Mouse (Mus musculus) hindbrain, postnatal 0 days (tissue): ENCODE data around the gene Cgnl1. TPM values are rescaled to one million over a fixed set of nuclear protein-coding genes. Genes with fewer than 3 reads are reported as not detected.

Experiments
- ATAC-seq: fragments of 200-750 bp; cut with Nextera tagmentation; 2 replicates; pipeline ENCODE4 v1.8.0; 2017; ENCODE audit warnings: mild to moderate bottlenecking, moderate TSS enrichment, moderate library complexity
- DNase-seq: peaks from one replicate; pipeline ENCODE4 v3.0.0-alpha.2; 2015; ENCODE audit warnings: low spot score
- H3K27ac ChIP-seq: fragments of 300-500 bp; sonication (generic); 2 replicates; pipeline ENCODE4 v1.5.1; 2014; ENCODE audit warnings: mild to moderate bottlenecking
- H3K27me3 ChIP-seq: fragments of 300-500 bp; sonication (generic); 2 replicates; pipeline ENCODE4 v1.6.1; 2014; ENCODE audit warnings: low read length, mixed read lengths; ENCODE audit not compliant: insufficient read depth
- H3K36me3 ChIP-seq: fragments of 300-500 bp; sonication (generic); 2 replicates; pipeline ENCODE4 v1.6.1; 2014; ENCODE audit warnings: low read length, mixed read lengths; ENCODE audit not compliant: insufficient read depth
- H3K4me1 ChIP-seq: fragments of 300-500 bp; sonication (generic); 2 replicates; pipeline ENCODE4 v1.6.1; 2014; ENCODE audit warnings: antibody characterized with exemption, low read length, mixed read lengths; ENCODE audit not compliant: insufficient read depth
- H3K4me2 ChIP-seq: fragments of 300-500 bp; sonication (generic); 2 replicates; pipeline ENCODE4 v1.6.1; 2014; ENCODE audit warnings: low read depth, mild to moderate bottlenecking, low read length, moderate library complexity, mixed read lengths
- H3K4me3 ChIP-seq: fragments of 300-500 bp; sonication (generic); 2 replicates; pipeline ENCODE4 v1.5.1; 2014; ENCODE audit warnings: low read length
- H3K9ac ChIP-seq: fragments of 300-500 bp; sonication (generic); replicated peaks from 2 replicates; pipeline ENCODE4 v1.6.1; 2014; ENCODE audit warnings: mild to moderate bottlenecking, low read length, moderate library complexity, mixed read lengths
- H3K9me3 ChIP-seq: fragments of 300-500 bp; sonication (generic); 2 replicates; pipeline ENCODE4 v1.6.1; 2016; ENCODE audit warnings: low read length, mixed read lengths
- CTCF ChIP-seq: IDR thresholded peaks from 2 replicates; pipeline ENCODE4 v1.5.1; 2016; ENCODE audit warnings: antibody characterized with exemption, control low read depth, low read depth
- WGBS: fragments of 180-500 bp; shearing (Covaris S2); extraction: QIAGEN DNeasy Blood & Tissue Kit; methylation state at CpG from one replicate; pipeline ENCODE4 v1.1.7; 2014; 5-methylcytosine and 5-hydroxymethylcytosine counted together
- polyA plus RNA-seq: library from polyadenylated mRNA; unstranded; fragments of >200 nt; fragmentation: Nextera tagmentation; extraction: Ambion mirVana; gene quantifications from 2 replicates; pipeline ENCODE4 v1.2.1, GENCODE M21; 2015
- total RNA-seq: library from RNA; depleted of rRNA; stranded (reverse); fragments of >200 nt; gene quantifications from 2 replicates; pipeline ENCODE4 v1.2.3, GENCODE M21; 2014

Cgnl1 gene
- total and polyA plus RNA-seq, 2 experiments from 2014 or later = 7.2 to 7.6 TPM

DNA sequence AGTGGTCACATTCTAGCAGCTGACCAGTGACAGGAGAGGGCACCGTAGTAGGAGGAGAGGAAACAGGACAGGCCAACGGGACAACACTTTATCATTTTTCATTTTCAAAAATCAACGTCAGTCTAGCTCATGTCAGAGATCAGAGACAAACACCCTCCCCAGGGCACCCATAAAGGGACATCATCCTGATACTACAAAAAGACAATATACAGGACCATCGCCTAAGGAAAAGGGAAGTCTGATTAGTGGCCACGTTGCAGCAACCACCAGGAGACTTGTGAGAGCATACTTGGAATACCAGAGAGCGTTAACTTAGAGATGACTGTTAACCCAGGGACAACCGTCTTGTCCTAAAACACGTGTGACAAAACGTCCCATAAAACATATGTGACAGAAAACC, 1.7 kb downstream of the Cgnl1 start:
- Histone ChIP-seq H3K4me2 (peak overlapping the region; percentile 83), H3K9me3 (no peaks in the 10 kb centered on the region), H3K4me3 (no peak overlapping the region), H3K27me3 (peaks cover 4% of the 10 kb centered on the region; the same call in 1 of the 2 replicates), H3K27ac (no peak overlapping the region), H3K4me1 (0 out of 2 replicates have a peak, but pooled peaks cover 3% of the 10 kb centered on the region), H3K36me3 (no peaks in the 10 kb centered on the region), H3K9ac (no peak overlapping the region)
- WGBS = 36% methylated on average over 9 of the region's 9 CpGs
- no peak for DNase-seq
- no peak for TF ChIP-seq CTCF
- no peak for ATAC-seq

DNA sequence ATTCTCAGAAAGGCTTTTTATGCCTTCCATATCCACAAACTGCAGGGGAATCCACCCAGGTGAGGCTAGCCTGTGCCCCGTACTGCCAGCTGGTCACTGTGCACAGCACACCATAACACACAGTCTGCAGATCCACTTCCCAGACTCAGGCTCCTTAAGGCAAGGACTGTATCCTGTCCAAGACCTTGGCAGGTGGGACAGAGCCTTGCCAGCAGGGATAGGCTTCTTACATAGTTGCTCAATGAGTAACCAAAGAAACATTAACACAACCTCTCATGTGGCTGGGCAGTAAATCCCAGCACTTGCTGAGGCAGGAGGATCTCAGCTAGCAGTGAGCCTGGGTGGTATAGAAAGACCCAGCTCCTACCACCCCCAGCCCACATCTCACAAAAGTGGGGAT, 3.3 kb downstream of the Cgnl1 start:
- no peaks in the 10 kb centered on the region for H3K9me3 ChIP-seq
- ATAC-seq (no peak), DNase-seq (no peak)
- no peak for TF ChIP-seq CTCF
- H3K4me2 ChIP-seq = no peak overlapping the region
- 88% methylated on average over 1 of the region's 1 CpGs for WGBS
- no peak overlapping the region for H3K4me3 ChIP-seq
- H3K27ac ChIP-seq = no peak overlapping the region
- peaks cover 4% of the 10 kb centered on the region; the same call in 1 of the 2 replicates for H3K27me3 ChIP-seq
- no peaks in the 10 kb centered on the region for H3K36me3 ChIP-seq
- no peak overlapping the region for H3K9ac ChIP-seq
- 0 out of 2 replicates have a peak, but pooled peaks cover 3% of the 10 kb centered on the region for H3K4me1 ChIP-seq

DNA sequence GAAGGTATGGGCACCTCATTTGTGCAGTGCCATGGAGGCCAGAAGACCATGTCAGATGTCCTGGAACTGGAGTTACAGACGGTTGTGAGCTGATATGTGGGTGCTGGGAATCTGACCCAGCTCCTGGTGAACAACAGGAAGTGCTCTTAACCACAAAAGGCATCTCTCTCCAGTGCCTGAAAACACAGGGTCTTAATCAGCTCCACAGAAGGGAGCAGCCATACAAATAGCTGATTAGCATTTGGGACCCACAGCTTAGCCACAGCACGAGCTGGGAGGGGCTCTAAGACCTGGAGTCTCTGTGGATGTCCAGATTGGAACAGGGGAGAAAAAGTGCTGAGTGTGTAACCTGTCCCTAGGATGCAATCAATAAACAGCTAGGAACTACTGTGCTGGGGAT, 4.5 kb downstream of the Cgnl1 start:
- 0 out of 2 replicates have a peak, but pooled peaks cover 3% of the 10 kb centered on the region for H3K4me1 ChIP-seq
- H3K27ac ChIP-seq = no peak overlapping the region
- H3K9me3 ChIP-seq = no peaks in the 10 kb centered on the region
- peaks cover 4% of the 10 kb centered on the region; the same call in 1 of the 2 replicates for H3K27me3 ChIP-seq
- no peak overlapping the region for H3K4me2 ChIP-seq
- 33% methylated on average over 2 of the region's 2 CpGs for WGBS
- TF ChIP-seq CTCF = no peak
- DNase-seq = no peak
- H3K4me3 ChIP-seq = no peak overlapping the region
- no peak overlapping the region for H3K9ac ChIP-seq
- no peak for ATAC-seq
- H3K36me3 ChIP-seq = no peaks in the 10 kb centered on the region

DNA sequence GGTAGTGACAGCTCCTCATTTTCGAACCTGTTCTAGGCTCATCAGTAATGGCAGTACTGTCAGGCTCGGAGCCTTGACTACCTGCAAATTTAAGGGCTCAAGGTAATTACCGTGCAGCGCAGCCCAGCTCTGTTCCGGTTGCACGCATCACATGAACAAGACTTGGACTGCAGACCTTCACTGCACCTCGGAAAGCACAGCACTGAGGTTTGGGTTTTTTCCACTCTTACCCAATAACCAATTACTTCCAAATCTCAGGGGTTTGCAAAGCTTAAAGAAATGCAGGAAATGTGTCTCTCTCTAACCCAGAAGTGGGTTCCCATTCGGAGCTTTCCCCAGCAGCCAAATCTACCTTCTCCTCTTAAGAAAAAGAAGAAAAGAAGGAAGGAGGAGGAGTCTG, 5.1 kb downstream of the Cgnl1 start:
- Histone ChIP-seq H3K27me3 (peaks cover 4% of the 10 kb centered on the region; the same call in 1 of the 2 replicates), H3K4me3 (no peak overlapping the region), H3K9ac (no peak overlapping the region), H3K4me1 (0 out of 2 replicates have a peak, but pooled peaks cover 3% of the 10 kb centered on the region), H3K36me3 (no peaks in the 10 kb centered on the region), H3K4me2 (no peak overlapping the region), H3K9me3 (no peaks in the 10 kb centered on the region), H3K27ac (no peak overlapping the region)
- no peak for DNase-seq
- no peak for ATAC-seq
- WGBS = 82% methylated on average over 8 of the region's 8 CpGs
- no peak for TF ChIP-seq CTCF

DNA sequence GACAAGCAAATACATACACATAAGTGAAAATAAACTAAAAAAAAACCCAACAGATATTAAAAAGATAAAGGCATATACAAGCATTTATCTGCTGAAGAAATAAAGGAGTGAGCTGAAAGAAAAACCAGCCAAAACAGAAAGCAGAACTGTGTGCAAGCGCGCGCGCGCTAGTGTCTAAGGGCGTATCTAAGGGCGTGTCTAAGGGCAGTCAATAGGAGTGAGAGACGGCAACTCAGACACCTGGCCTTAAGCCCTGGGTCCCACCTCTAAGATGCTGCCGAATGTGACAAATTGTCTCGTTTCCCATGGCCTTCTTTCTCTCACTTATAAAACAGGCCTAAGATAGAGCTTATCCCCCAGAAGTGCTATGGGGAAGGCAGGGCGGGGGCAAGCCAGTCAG, 6.9 kb downstream of the Cgnl1 start:
- no peak for DNase-seq
- H3K27ac ChIP-seq = no peak overlapping the region
- no peaks in the 10 kb centered on the region for H3K9me3 ChIP-seq
- H3K9ac ChIP-seq = no peak overlapping the region
- 58% methylated on average over 11 of the region's 11 CpGs for WGBS
- H3K4me2 ChIP-seq = no peak overlapping the region
- no peak for TF ChIP-seq CTCF
- no peak for ATAC-seq
- no peaks in the 10 kb centered on the region for H3K27me3 ChIP-seq
- H3K4me1 ChIP-seq = 0 out of 2 replicates have a peak, but pooled peaks cover 2% of the 10 kb centered on the region
- H3K36me3 ChIP-seq = no peaks in the 10 kb centered on the region
- no peak overlapping the region for H3K4me3 ChIP-seq

DNA sequence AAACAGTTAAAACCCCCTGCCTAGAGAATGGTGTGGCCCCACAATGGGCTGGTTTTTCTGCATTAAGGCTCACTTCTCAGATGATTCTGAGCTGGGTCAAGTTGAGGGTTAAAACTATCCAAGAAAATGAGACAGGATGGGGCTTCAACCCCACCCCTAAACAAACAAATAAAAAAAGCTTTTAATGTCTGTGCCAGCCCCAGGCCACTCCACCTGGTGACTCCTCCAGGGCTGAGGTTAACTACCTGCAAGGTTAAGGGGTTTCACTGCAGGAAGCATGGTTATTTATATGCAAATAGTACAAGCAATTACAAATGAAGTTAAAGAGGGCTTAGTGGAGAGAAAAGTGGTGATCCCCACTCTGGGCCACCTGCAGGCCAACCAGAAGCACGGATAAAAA, 8.1 kb downstream of the Cgnl1 start:
- no peak for TF ChIP-seq CTCF
- Histone ChIP-seq H3K4me3 (no peak overlapping the region), H3K9me3 (no peaks in the 10 kb centered on the region), H3K4me1 (0 out of 2 replicates have a peak, but pooled peaks cover 2% of the 10 kb centered on the region), H3K4me2 (no peak overlapping the region), H3K36me3 (no peaks in the 10 kb centered on the region), H3K27me3 (no peaks in the 10 kb centered on the region), H3K27ac (no peak overlapping the region), H3K9ac (no peak overlapping the region)
- 11% methylated on average over 1 of the region's 1 CpGs for WGBS
- ATAC-seq (no peak), DNase-seq (no peak)

DNA sequence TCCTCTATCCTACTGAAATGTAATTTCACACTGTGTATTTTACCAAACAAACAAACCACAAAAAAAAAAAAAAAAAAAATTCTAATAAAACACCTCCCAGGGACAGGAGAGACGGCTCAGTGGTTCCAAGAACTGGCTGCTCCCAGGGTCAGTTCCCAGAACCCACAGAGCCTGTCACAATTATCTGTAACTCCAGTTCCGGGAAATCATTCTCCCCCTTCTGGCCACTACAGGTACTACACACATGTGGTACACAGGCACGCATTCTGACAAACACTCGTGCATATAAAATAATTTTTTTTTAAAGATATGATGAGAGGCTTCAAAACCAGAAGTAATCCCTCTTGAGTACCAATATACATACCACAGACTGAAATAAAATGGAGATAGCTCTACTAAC, 9.7 kb downstream of the Cgnl1 start:
- ATAC-seq (no peak), DNase-seq (no peak)
- peak; percentile 51 for TF ChIP-seq CTCF
- Histone ChIP-seq H3K27me3 (no peaks in the 10 kb centered on the region), H3K36me3 (no peaks in the 10 kb centered on the region), H3K4me1 (0 out of 2 replicates have a peak, but pooled peaks cover 2% of the 10 kb centered on the region), H3K4me2 (no peak overlapping the region), H3K9me3 (no peaks in the 10 kb centered on the region), H3K9ac (no peak overlapping the region), H3K4me3 (no peak overlapping the region), H3K27ac (no peak overlapping the region)
- 85% methylated on average over 4 of the region's 4 CpGs for WGBS
